Mouse (Mus musculus) CH12.LX (cell line): ENCODE measurements around the gene Eif4ebp2. TPM values are rescaled to one million over a fixed set of nuclear protein-coding genes. Genes with fewer than 3 reads are reported as not detected.

Source experiments
- DNase-seq: peaks from one replicate; pipeline ENCODE4 v3.0.0-alpha.2; 2013; ENCODE audit errors: extremely low read depth
- H3K27ac ChIP-seq: 2 replicates; pipeline ENCODE4 v1.5.1; 2012; ENCODE audit warnings: low read depth, mild to moderate bottlenecking, control low read depth, moderate library complexity; ENCODE audit not compliant: insufficient read depth
- H3K27me3 ChIP-seq: replicated peaks from 2 replicates; pipeline ENCODE3; 2012; ENCODE audit warnings: inconsistent platforms
- H3K36me3 ChIP-seq, 2 experiments: replicated peaks in 1 of 2; 2 replicates each; pipeline versions ENCODE3 to v1.6.1; 2012; ENCODE audit warnings: inconsistent platforms in 1 of 2, low read length in 1 of 2, mild to moderate bottlenecking in 1 of 2, mixed read lengths in 1 of 2, moderate library complexity in 1 of 2; ENCODE audit not compliant: control insufficient read depth in 1 of 2, insufficient read depth in 1 of 2
- H3K4me1 ChIP-seq, 2 experiments: 2 replicates each; pipeline ENCODE4 v1.6.1; 2012; ENCODE audit warnings: inconsistent platforms in 1 of 2, moderate library complexity in 1 of 2; ENCODE audit not compliant: insufficient read depth in 2 of 2, control insufficient read depth in 1 of 2
- H3K4me2 ChIP-seq: 2 replicates; pipeline ENCODE4 v1.6.1; 2012; ENCODE audit warnings: low read depth, mild to moderate bottlenecking, control low read depth; ENCODE audit not compliant: poor library complexity, insufficient read depth, severe bottlenecking
- H3K4me3 ChIP-seq, 3 experiments: fragments of 150-350 bp in 1 of 3; sonication (generic) in 1 of 3; replicated peaks in 1 of 3; 2 replicates each; pipeline versions ENCODE3 to v1.5.1; 2011 to 2012; ENCODE audit warnings: low read depth in 2 of 3, low read length in 2 of 3, mild to moderate bottlenecking in 2 of 3, moderate library complexity in 2 of 3, control low read depth in 1 of 3, improper control_type of control experiment in 1 of 3, inconsistent platforms in 1 of 3, mixed read lengths in 1 of 3; ENCODE audit not compliant: poor library complexity in 1 of 3
- H3K79me2 ChIP-seq: replicated peaks from 2 replicates; pipeline ENCODE4 v1.6.1; 2012; ENCODE audit warnings: mild to moderate bottlenecking, moderate library complexity; ENCODE audit not compliant: control insufficient read depth, poor library complexity, insufficient read depth, severe bottlenecking; ENCODE audit errors: extremely low read depth
- H3K9ac ChIP-seq: 2 replicates; pipeline ENCODE4 v1.6.1; 2012; ENCODE audit warnings: low read depth, mild to moderate bottlenecking, control low read depth, moderate library complexity; ENCODE audit not compliant: insufficient read depth
- H3K9me3 ChIP-seq: replicated peaks from 2 replicates; pipeline ENCODE3; 2012; ENCODE audit warnings: low read length, inconsistent platforms, mixed read lengths
- BHLHE40 ChIP-seq: IDR thresholded peaks from 2 replicates; pipeline ENCODE4 v1.6.1; 2011; ENCODE audit warnings: mild to moderate bottlenecking, low read depth, low read length, improper control_type of control experiment
- CHD1 ChIP-seq: IDR thresholded peaks from 2 replicates; pipeline ENCODE4 v1.6.1; 2012; ENCODE audit warnings: low read depth, low read length, improper control_type of control experiment, inconsistent platforms
- ELF1 ChIP-seq: IDR thresholded peaks from 2 replicates; pipeline ENCODE4 v1.6.1; 2014; ENCODE audit warnings: low read depth, mild to moderate bottlenecking, inconsistent platforms, low read length, improper control_type of control experiment
- ETS1 ChIP-seq: conservative IDR thresholded peaks from 2 replicates; pipeline ENCODE4 v1.6.1; 2012; ENCODE audit warnings: low read depth, mild to moderate bottlenecking, inconsistent platforms, low read length, improper control_type of control experiment, moderate library complexity
- IRF4 ChIP-seq: IDR thresholded peaks from 2 replicates; pipeline ENCODE4 v1.6.1; 2014; ENCODE audit warnings: low read depth, mild to moderate bottlenecking, inconsistent platforms, low read length, improper control_type of control experiment
- JUND ChIP-seq: conservative IDR thresholded peaks from 2 replicates; pipeline ENCODE4 v1.6.1; 2011; ENCODE audit warnings: low read depth, low read length, improper control_type of control experiment
- MAX ChIP-seq: IDR thresholded peaks from 2 replicates; pipeline ENCODE4 v1.6.1; 2011; ENCODE audit warnings: low read length, improper control_type of control experiment
- MAZ ChIP-seq: IDR thresholded peaks from 2 replicates; pipeline ENCODE4 v1.6.1; 2012; ENCODE audit warnings: low read depth, mild to moderate bottlenecking, inconsistent platforms, low read length, improper control_type of control experiment, moderate library complexity
- MEF2A ChIP-seq: IDR thresholded peaks from 2 replicates; pipeline ENCODE4 v1.6.1; 2014; ENCODE audit warnings: low read depth, mild to moderate bottlenecking, inconsistent platforms, low read length, improper control_type of control experiment, borderline replicate concordance
- MXI1 ChIP-seq: IDR thresholded peaks from 2 replicates; pipeline ENCODE4 v1.6.1; 2011; ENCODE audit warnings: mild to moderate bottlenecking, low read depth, low read length, improper control_type of control experiment
- NELFE ChIP-seq: IDR thresholded peaks from 2 replicates; pipeline ENCODE4 v1.6.1; 2011; ENCODE audit warnings: low read depth, low read length, improper control_type of control experiment
- NRF1 ChIP-seq: IDR thresholded peaks from 2 replicates; pipeline ENCODE4 v1.6.1; 2014; ENCODE audit warnings: low read depth, mild to moderate bottlenecking, inconsistent platforms, low read length, improper control_type of control experiment, moderate library complexity
- PAX5 ChIP-seq: IDR thresholded peaks from 2 replicates; pipeline ENCODE4 v1.6.1; 2012; ENCODE audit warnings: low read length, inconsistent platforms, mixed read lengths
- POLR2A ChIP-seq: IDR thresholded peaks from 2 replicates; pipeline ENCODE4 v1.6.1; 2011; ENCODE audit warnings: low read depth, mild to moderate bottlenecking, improper control_type of control experiment, low read length
- POLR2AphosphoS2 ChIP-seq: IDR thresholded peaks from 2 replicates; pipeline ENCODE4 v1.6.1; 2011; ENCODE audit warnings: low read depth, low read length, improper control_type of control experiment
- RAD21 ChIP-seq: IDR thresholded peaks from 2 replicates; pipeline ENCODE4 v1.6.1; 2011; ENCODE audit warnings: low read depth, mild to moderate bottlenecking, low read length, improper control_type of control experiment, moderate library complexity
- RCOR1 ChIP-seq: conservative IDR thresholded peaks from 2 replicates; pipeline ENCODE4 v1.6.1; 2012; ENCODE audit warnings: low read depth, mild to moderate bottlenecking, inconsistent platforms, low read length, improper control_type of control experiment
- SIN3A ChIP-seq: IDR thresholded peaks from 2 replicates; pipeline ENCODE4 v1.6.1; 2012; ENCODE audit warnings: low read length, improper control_type of control experiment, inconsistent platforms
- SMC3 ChIP-seq: IDR thresholded peaks from 2 replicates; pipeline ENCODE4 v1.6.1; 2011; ENCODE audit warnings: low read depth, low read length, improper control_type of control experiment
- TBP ChIP-seq: conservative IDR thresholded peaks from 2 replicates; pipeline ENCODE4 v1.6.1; 2011; ENCODE audit warnings: low read depth, low read length, improper control_type of control experiment
- TCF12 ChIP-seq: IDR thresholded peaks from 2 replicates; pipeline ENCODE4 v1.6.1; 2014; ENCODE audit warnings: low read depth, mild to moderate bottlenecking, inconsistent platforms, low read length, improper control_type of control experiment
- UBTF ChIP-seq: IDR thresholded peaks from 2 replicates; pipeline ENCODE4 v1.6.1; 2012; ENCODE audit warnings: low read depth, mild to moderate bottlenecking, inconsistent platforms, low read length, improper control_type of control experiment, moderate library complexity
- USF1 ChIP-seq: IDR thresholded peaks from 2 replicates; pipeline ENCODE4 v1.6.1; 2014; ENCODE audit warnings: low read depth, mild to moderate bottlenecking, inconsistent platforms, low read length, improper control_type of control experiment
- ZC3H11A ChIP-seq: IDR thresholded peaks from 2 replicates; pipeline ENCODE4 v1.6.1; 2012; ENCODE audit warnings: low read depth, mild to moderate bottlenecking, inconsistent platforms, low read length, improper control_type of control experiment
- ZMIZ1 ChIP-seq: IDR thresholded peaks from 2 replicates; pipeline ENCODE4 v1.6.1; 2012; ENCODE audit warnings: low read depth, mild to moderate bottlenecking, inconsistent platforms, low read length, improper control_type of control experiment
- ZNF384 ChIP-seq: IDR thresholded peaks from 2 replicates; pipeline ENCODE4 v1.6.1; 2012; ENCODE audit warnings: low read depth, low read length, improper control_type of control experiment, inconsistent platforms
- dilution Hi-C: fragments of 300-500 bp; cut with MboI; formaldehyde crosslinking; loops from 2 replicates; pipeline ENCODE4 v1.14.3; 2020; ENCODE audit warnings: low sequenced_read_pairs; ENCODE audit not compliant: extremely low pct_unique_long_range_greater_than_20kb, extremely low pct_ligation_motif_present
- in situ Hi-C: fragments of 300-500 bp; cut with MboI; formaldehyde crosslinking; loops from 3 replicates; pipeline ENCODE4 v1.14.3; 2019; ENCODE audit warnings: low sequenced_read_pairs, low pct_ligation_motif_present, low pct_unique_long_range_greater_than_20kb, mixed read lengths
- polyA plus RNA-seq: library from polyadenylated mRNA; unstranded; fragments of >175 nt; gene quantifications from 2 replicates; pipeline ENCODE4 v1.2.1, GENCODE M21; 2012; ENCODE audit warnings: low read depth; ENCODE audit not compliant: insufficient read length
- total RNA-seq, 2 experiments: library from RNA; depleted of rRNA; stranded (reverse); fragments of 300-350 nt in 1 of 2; fragments of >200 nt in 1 of 2; gene quantifications; 2 replicates each; pipeline ENCODE4 v1.2.3; 2012 to 2014

Gene Eif4ebp2
- total and polyA plus RNA-seq, 3 experiments, result 7.5 to 73.2 (median 16.4) TPM

- peak overlapping the region; percentile 31 for H3K9ac ChIP-seq
- peaks cover 2 to 58% of the 10 kb centered on the region in 2 experiments; a peak in 3 of 4 replicates for H3K4me1 ChIP-seq
- H3K27ac ChIP-seq, result no peak overlapping the region
- no peak for TF ChIP-seq NELFE
- no peak for TF ChIP-seq IRF4
- no peak for TF ChIP-seq JUND
- TF ChIP-seq RCOR1, result no peak
- TF ChIP-seq MXI1, result no peak
- TF ChIP-seq MEF2A, result no peak
- TF ChIP-seq USF1, result no peak
- TF ChIP-seq NRF1, result no peak
- TF ChIP-seq, all 38 proteins: peak for 0
- Histone ChIP-seq H3K27me3 (peaks cover 2% of the 10 kb centered on the region), H3K4me3 (peak overlapping the region; percentile 71 to 83 (median 73)), H3K36me3 (peaks cover 0 to 12% of the 10 kb centered on the region in 2 experiments), H3K9me3 (peaks cover 2% of the 10 kb centered on the region), H3K4me2 (peak overlapping the region; percentile 53), H3K79me2 (no peaks in the 10 kb centered on the region)
- DNase-seq, result no peak
- dilution Hi-C loops (no loop called here), in situ Hi-C loops (loop anchor here (5.0 kb wide), 2 partner anchors 126 to 181 kb away; no protein-coding TSS in a partner anchor)
Observed at GRCm38 (mm10) chr10:61476440-61477165, 24.1 kb upstream of the Eif4ebp2 start.

GRCm38 (mm10) chr10:61475594-61476439, 23.4 kb upstream of the Eif4ebp2 start, which contains the start of gene Lrrc20:
Gene Lrrc20, plus strand, starts transcription at chr10:61475801.
- Histone ChIP-seq H3K4me3 (peak within 1 kb of the TSS; percentile 71 to 83 (median 73)), H3K36me3 (peaks cover 0 to 10% of the 10 kb centered on the region in 2 experiments), H3K4me1 (peaks cover 2 to 54% of the 10 kb centered on the region in 2 experiments; a peak in 3 of 4 replicates), H3K79me2 (no peaks in the 10 kb centered on the region), H3K9ac (peak within 1 kb of the TSS; percentile 31), H3K27ac (peak within 1 kb of the TSS; percentile 46), H3K4me2 (peak within 1 kb of the TSS; percentile 56), H3K9me3 (peaks cover 2% of the 10 kb centered on the region), H3K27me3 (peaks cover 5% of the 10 kb centered on the region)
- in situ Hi-C loops (loop anchor here (5.0 kb wide), 2 partner anchors 126 to 181 kb away; no protein-coding TSS in a partner anchor), dilution Hi-C loops (no loop called here)
- DNase-seq, result peak; percentile 95
- TF ChIP-seq ETS1, result 0 out of 2 replicates have a peak, but pooled peaks have one; percentile 31
- peak; percentile 79 for TF ChIP-seq NELFE
- TF ChIP-seq UBTF, result no peak
- TF ChIP-seq ELF1, result peak; percentile 29; the same call in 1 of the 2 replicates
- TF ChIP-seq CHD1, result no peak
- peak; percentile 69 for TF ChIP-seq MAX
- peak; percentile 92 for TF ChIP-seq POLR2A
- no peak for TF ChIP-seq RAD21
- TF ChIP-seq ZC3H11A, result no peak
- peak; percentile 57; the same call in 1 of the 2 replicates for TF ChIP-seq TCF12
- no peak; the same call in 1 of the 2 replicates for TF ChIP-seq MEF2A
- no peak for TF ChIP-seq USF1
- TF ChIP-seq MAZ, result 0 out of 2 replicates have a peak, but pooled peaks have one; percentile 16
- no peak for TF ChIP-seq JUND
- TF ChIP-seq IRF4, result peak; percentile 32; the same call in 1 of the 2 replicates
- no peak for TF ChIP-seq ZNF384
- peak; percentile 66; the same call in 1 of the 2 replicates for TF ChIP-seq POLR2AphosphoS2
- peak; percentile 81 for TF ChIP-seq NRF1
- peak; percentile 5 for TF ChIP-seq BHLHE40
- TF ChIP-seq TBP, result no peak
- no peak; the same call in 1 of the 2 replicates for TF ChIP-seq SIN3A
- TF ChIP-seq ZMIZ1, result peak; percentile 59
- TF ChIP-seq SMC3, result no peak
- TF ChIP-seq MXI1, result peak; percentile 85; the same call in 1 of the 2 replicates
- no peak for TF ChIP-seq PAX5
